Mouse (Mus musculus): ENCODE data around the gene Brca1.

DNA sequence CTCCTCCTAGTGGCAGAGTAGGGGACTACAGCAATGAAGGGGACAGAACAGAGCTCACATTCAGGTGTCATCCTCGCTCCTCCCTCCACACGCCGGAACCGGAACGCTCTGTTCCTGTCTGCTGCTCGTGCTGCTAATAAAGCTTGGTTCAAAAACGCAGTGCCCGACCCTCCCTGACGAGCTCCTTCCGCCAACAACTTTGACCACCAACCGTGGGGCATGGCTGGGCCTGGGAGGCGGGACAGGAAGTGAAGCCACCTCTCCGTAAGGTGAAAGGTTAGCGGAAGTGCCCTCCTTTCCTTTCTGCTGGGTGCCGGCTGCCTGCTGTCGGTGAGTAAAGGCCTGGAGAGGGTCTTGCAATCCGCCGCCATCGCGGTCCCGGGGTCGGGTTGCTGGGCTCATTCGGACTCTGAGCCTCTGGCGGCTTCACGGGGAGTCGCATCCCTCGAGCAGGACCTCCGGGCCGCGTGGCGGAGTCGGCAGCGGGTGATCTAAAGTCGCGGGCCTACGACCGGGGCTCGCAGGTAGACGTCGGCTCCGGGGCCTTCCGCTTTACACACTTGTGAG is 109.5 kb downstream of the Brca1 start, which contains the start of gene Rpl27:
- TF ChIP-seq CTCF (IDR thresholded peaks at IDR 0.05; ENCODE audit: extremely low read depth, insufficient read depth, low read length), result peak; percentile 77
- TF ChIP-seq POLR2A (IDR thresholded peaks at IDR 0.05; ENCODE audit: extremely low read depth, insufficient read depth, low read length), result peak; percentile 81

Measured in cortical plate, adult 2 months (tissue).